Comparison of ENCODE assay signal across 7 mouse cellular contexts in genomic region chr7:19701069-19701761, GRCm38 (mm10). TPM values are rescaled to one million over a fixed set of nuclear protein-coding genes. Genes with fewer than 3 reads are reported as not detected.
A peak's percentile ranks its signal among the peaks of the same experiment; 100 is the strongest.
DNase-seq lines count a peak whose midpoint lies in the region; ATAC-seq and TF ChIP-seq lines count a peak whose summit lies in the region.

No protein-coding gene starts in this region.

- H3K36me3 ChIP-seq in intestine, embryonic 16.5 days (ENCODE audit: control insufficient read depth, insufficient read depth, low read length), result peaks cover 8% of the 10 kb centered on the region; the same call in 1 of the 2 replicates
- H3K36me3 ChIP-seq in spleen, adult 2 months (ENCODE audit: control insufficient read depth, insufficient read depth, low read length), result peaks cover 12% of the 10 kb centered on the region

- H3K9ac ChIP-seq in intestine, embryonic 16.5 days (ENCODE audit: low read depth, low read length), result peak overlapping the region; percentile 59

- WGBS in intestine, embryonic 16.5 days, result 30% methylated on average over 22 of the region's 22 CpGs
- 50% methylated on average over 22 of the region's 22 CpGs for WGBS in spleen, adult 2 months

- DNase-seq in adipocyte (ENCODE audit: low spot score), result peak; percentile 89
- peak; percentile 44 to 52 for DNase-seq in cerebellum, postnatal 36 days
- peak; percentile 66 to 68 for DNase-seq in gastrocnemius, postnatal 36 days
- peak; percentile 73 for DNase-seq in left cerebral cortex, postnatal 4 days
- DNase-seq in mesoderm, embryonic 11.5 days (ENCODE audit: low read depth, low spot score), result peak; percentile 58
- DNase-seq in spleen, adult 2 months (ENCODE audit: low read depth in 1 of 2, low spot score in 2 of 2), result peak; percentile 28 to 61

- peaks cover 38% of the 10 kb centered on the region for H3K4me1 ChIP-seq in intestine, embryonic 16.5 days (ENCODE audit: control insufficient read depth, insufficient read depth, low read length)
- H3K4me1 ChIP-seq in spleen, adult 2 months (ENCODE audit: control insufficient read depth, insufficient read depth, insufficient read length), result peaks cover 22% of the 10 kb centered on the region

- intact Hi-C loops in gastrocnemius, postnatal 36 days (cut with DNase I), result no loop called here
- intact Hi-C loops in left cerebral cortex, postnatal 4 days (cut with DNase I), result loop anchor here (1.0 to 10.0 kb wide), 2 partner anchors 34 to 296 kb away; partner anchors contain the start of genes Ckm and Klc3

- no peak for TF ChIP-seq POLR2A in spleen, adult 2 months (IDR thresholded peaks at IDR 0.05; ENCODE audit: low read depth, low read length)

- H3K27ac ChIP-seq in intestine, embryonic 16.5 days (ENCODE audit: low read length), result peak overlapping the region; percentile 83
- peak overlapping the region; percentile 81 for H3K27ac ChIP-seq in spleen, adult 2 months (ENCODE audit: insufficient read depth, low read length)

- peak overlapping the region; percentile 30; the same call in 1 of the 2 replicates for H3K4me2 ChIP-seq in intestine, embryonic 16.5 days (ENCODE audit: low read depth, low read length)

- H3K4me3 ChIP-seq in intestine, embryonic 16.5 days (ENCODE audit: low read length), result no peak overlapping the region
- H3K4me3 ChIP-seq in spleen, adult 2 months (ENCODE audit: extremely low read depth, insufficient read depth, insufficient read length), result no peak overlapping the region

- peak; percentile 95 for ATAC-seq in intestine, embryonic 16.5 days

- no peaks in the 10 kb centered on the region for H3K27me3 ChIP-seq in intestine, embryonic 16.5 days (replicated peaks; ENCODE audit: control insufficient read depth, insufficient read depth, low read length)
- no peaks in the 10 kb centered on the region for H3K27me3 ChIP-seq in spleen, adult 2 months (ENCODE audit: control insufficient read depth, insufficient read depth, low read length)

- H3K9me3 ChIP-seq in intestine, embryonic 16.5 days (ENCODE audit: control insufficient read depth, low read length), result no peaks in the 10 kb centered on the region; the same call in 1 of the 2 replicates

- peak; percentile 60; the same call in 1 of the 2 replicates for TF ChIP-seq CTCF in spleen, adult 2 months (IDR thresholded peaks at IDR 0.05; ENCODE audit: extremely low read depth, insufficient read depth, insufficient read length, insufficient replicate concordance)

RNA-seq across cellular contexts. Expression of gene Apoe, which starts 2.2 kb away (rescaled TPM):
- total RNA-seq in gastrocnemius, postnatal 36 days (2021), result 10 to 100 TPM; 49.0 to 51.4 TPM
- 314 and 355 TPM in 2 replicates for polyA plus RNA-seq in intestine, embryonic 16.5 days (2015; fragmentation: Nextera tagmentation; extraction: Ambion mirVana)
- 100 to 1,000 TPM; 576 to 662 TPM for total RNA-seq in left cerebral cortex, postnatal 4 days (2021)
- 1,613 and 1,762 TPM in 2 replicates for polyA plus RNA-seq in spleen, adult 2 months (2012; rRNA removed)

RNA-seq across cellular contexts. Expression of gene Apoc1, which starts 8.8 kb away (rescaled TPM):
- total RNA-seq in gastrocnemius, postnatal 36 days (2021), result 1 to 10 TPM in 1 of 2 experiments, under 1 TPM in 1; 0.94 to 1.4 TPM
- polyA plus RNA-seq in intestine, embryonic 16.5 days (2015; fragmentation: Nextera tagmentation; extraction: Ambion mirVana), result 39.5 and 43.2 TPM in 2 replicates
- 1 to 10 TPM; 2.1 to 3.6 TPM for total RNA-seq in left cerebral cortex, postnatal 4 days (2021)
- 4.3 and 6.7 TPM in 2 replicates for polyA plus RNA-seq in spleen, adult 2 months (2012; rRNA removed)

RNA-seq across cellular contexts. Expression of gene Tomm40, which starts 14.0 kb away (rescaled TPM):
- total RNA-seq in gastrocnemius, postnatal 36 days (2021), result 10 to 100 TPM; 36.8 to 47.6 TPM
- polyA plus RNA-seq in intestine, embryonic 16.5 days (2015; fragmentation: Nextera tagmentation; extraction: Ambion mirVana), result 143 and 157 TPM in 2 replicates
- total RNA-seq in left cerebral cortex, postnatal 4 days (2021), result 100 to 1,000 TPM in 1 of 2 experiments, 10 to 100 TPM in 1; 95.8 to 104 TPM
- 51.1 and 66.8 TPM in 2 replicates for polyA plus RNA-seq in spleen, adult 2 months (2012; rRNA removed)

RNA-seq across cellular contexts. Expression of gene Apoc4, which starts 19.9 kb away (rescaled TPM):
- under 1 TPM in 1 of 2 experiments, not detected in 1; 0.43 TPM for total RNA-seq in gastrocnemius, postnatal 36 days (2021)
- polyA plus RNA-seq in intestine, embryonic 16.5 days (2015; fragmentation: Nextera tagmentation; extraction: Ambion mirVana), result 2.6 and 8.3 TPM in 2 replicates
- total RNA-seq in left cerebral cortex, postnatal 4 days (2021), result not detected
- 0.25 and 0.28 TPM in 2 replicates for polyA plus RNA-seq in spleen, adult 2 months (2012; rRNA removed)

RNA-seq across cellular contexts. Expression of gene Gm44805, which starts 20.0 kb away (rescaled TPM):
- not detected for total RNA-seq in gastrocnemius, postnatal 36 days (2021)
- polyA plus RNA-seq in intestine, embryonic 16.5 days (2015; fragmentation: Nextera tagmentation; extraction: Ambion mirVana), result not detected in 2 replicates
- total RNA-seq in left cerebral cortex, postnatal 4 days (2021), result not detected
- polyA plus RNA-seq in spleen, adult 2 months (2012; rRNA removed), result not detected in 2 replicates

Comparison
In these comparisons a context has a peak if more than half of its experiments do, and no peak if none do; other contexts are left out.
1. RNA of gene Apoe, which starts 2.2 kb away (total RNA-seq): 576 to 662 TPM in left cerebral cortex, postnatal 4 days; 49.0 to 51.4 TPM in gastrocnemius, postnatal 36 days; every median in the first group is over 10 times any median in the second.
2. Peak in every context shown above with its lines, with median percentiles within 50 percentile points of each other: DNase-seq.